Mouse (Mus musculus) gastrocnemius, adult 18-20 months (tissue): ENCODE measurements around the gene S100a7a. TPM values are rescaled to one million over a fixed set of nuclear protein-coding genes. Genes with fewer than 3 reads are reported as not detected.

Experiments
- DNase-seq: peaks from one replicate; pipeline ENCODE4 v3.0.0; 2021; ENCODE audit warnings: low spot score
- total RNA-seq, 2 experiments: library from RNA; stranded (reverse); gene quantifications; 2 replicates each; pipeline ENCODE4 v1.2.3; 2021

The S100a7a gene
- total RNA-seq, 2 experiments from 2014 or later, result not detected

DNA sequence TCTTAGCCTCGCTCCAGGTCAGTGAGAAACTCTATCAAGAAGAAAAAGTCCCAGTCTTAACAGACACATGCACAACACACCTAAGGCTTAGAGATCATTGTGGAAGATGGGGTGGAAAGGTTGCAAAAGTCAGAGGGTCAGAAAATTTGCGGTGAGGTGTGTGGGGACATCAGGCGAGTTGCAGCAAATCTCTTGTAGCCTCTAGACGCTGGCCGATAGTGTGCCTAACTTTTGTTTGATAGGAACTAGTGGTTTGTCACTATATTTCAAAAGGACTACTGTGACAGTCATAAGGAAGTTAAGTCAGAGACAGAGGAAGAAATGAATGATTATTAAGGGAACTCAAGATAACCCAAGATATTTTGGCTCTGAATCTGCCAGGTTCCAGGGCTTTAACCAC, 26.5 kb upstream of the S100a7a start:
- no peak for DNase-seq

DNA sequence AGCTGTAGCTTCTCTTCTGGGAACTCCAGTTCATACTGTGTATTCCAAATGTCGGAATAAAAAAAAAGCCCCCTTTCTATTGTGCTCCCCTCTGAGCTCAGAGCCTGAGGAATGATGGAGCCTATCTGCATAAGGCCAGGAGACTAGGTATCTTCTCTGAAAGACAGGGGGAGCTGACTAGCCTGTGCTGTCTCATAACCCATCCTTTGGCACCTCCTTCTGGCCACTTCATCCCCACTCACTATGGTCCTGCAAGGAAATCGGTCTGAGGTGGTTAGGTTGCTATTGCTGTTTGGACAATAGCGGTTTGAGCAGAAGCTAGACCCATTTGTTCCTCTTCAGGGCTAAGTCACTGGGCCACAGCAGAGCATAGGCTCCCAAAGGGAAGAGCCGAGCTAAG, 26.0 kb upstream of the S100a7a start:
- DNase-seq, result no peak

DNA sequence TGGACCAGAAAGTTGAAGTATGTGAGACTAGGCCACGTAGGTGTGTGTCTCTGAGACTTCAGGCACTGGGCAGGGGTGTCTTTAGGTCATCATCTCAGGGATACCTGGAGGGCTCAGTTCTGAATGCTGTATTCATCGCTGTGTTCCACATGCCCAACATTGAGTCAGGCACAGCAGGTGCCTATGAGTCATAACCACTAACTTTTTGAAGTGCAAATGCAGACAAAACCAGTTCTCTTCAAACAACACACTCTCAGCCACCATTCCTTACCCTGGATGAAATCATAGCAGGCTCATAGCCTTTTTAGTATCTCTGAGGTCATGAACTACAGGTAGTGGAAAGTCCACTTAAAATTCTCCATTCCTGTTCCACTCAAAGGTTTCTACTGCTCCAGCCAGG, 24.5 kb upstream of the S100a7a start:
- no peak for DNase-seq

GRCm38 (mm10) chr3:90631984-90632383, 21.8 kb upstream of the S100a7a start:
- no peak for DNase-seq

DNA sequence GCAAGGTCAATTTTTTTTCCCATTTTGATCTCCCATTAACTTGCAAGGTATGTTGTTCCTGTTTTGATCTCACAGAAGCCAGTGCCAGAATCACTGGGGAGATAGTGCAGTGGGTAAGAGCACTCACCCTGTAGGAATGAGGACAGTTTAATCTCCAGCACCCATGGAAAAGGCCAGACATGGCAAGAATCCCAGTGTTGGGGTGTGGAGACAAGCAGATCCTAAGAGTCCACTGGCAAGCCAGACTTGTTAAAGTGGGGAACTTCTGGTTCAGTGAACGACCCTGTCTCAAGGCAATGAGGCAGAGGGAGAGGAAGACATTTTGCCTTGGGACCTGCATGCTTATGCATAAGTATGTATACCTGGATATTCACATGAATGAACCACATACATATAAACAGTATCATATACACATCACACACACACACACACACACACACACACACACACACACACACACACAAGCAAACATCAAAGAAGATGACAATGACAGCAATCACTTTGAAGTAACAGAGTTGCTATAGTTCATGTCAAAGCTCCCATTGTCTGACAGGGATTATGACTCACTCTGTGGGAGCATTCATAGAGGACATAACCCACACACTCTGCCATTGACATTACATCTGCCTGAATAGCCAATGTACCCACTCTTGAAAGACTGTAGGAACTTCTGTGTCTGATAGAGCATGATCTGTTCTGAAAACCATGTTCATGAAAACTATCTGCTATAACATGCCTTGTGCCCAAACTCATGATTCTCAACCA, 15.1 kb upstream of the S100a7a start:
- DNase-seq, result no peak

DNA sequence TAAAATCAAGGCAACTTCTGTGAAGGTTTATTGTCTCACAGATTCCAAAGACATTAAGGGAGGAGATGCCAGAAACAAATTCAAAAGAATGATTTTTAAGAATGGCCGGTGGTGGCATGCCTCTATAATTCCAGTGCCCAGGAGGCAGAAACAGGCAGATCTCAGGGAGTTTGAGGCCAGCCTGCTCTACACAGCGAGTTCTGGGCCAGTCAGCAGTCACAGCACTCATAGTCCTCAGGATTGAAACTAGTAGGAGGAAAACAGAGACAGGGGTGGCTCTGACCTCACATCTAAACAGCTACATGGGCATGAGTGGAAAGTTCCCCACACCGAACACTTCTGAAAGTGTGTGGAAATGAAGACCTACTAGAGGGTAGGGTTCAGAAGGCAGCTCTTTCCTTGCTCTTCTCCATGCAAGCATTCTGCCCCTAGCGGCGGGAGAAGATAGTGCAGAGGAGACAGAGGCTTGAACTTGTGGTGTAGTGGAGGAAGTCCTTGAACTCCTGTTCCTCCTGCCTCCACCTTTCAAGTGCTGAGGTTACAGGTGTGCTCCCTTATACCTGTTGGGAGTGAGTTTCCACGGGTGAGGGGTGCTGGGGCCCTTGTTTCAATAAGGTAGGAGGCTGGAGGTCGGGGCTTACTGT, 14.2 kb upstream of the S100a7a start:
- peak; percentile 14 for DNase-seq

DNA sequence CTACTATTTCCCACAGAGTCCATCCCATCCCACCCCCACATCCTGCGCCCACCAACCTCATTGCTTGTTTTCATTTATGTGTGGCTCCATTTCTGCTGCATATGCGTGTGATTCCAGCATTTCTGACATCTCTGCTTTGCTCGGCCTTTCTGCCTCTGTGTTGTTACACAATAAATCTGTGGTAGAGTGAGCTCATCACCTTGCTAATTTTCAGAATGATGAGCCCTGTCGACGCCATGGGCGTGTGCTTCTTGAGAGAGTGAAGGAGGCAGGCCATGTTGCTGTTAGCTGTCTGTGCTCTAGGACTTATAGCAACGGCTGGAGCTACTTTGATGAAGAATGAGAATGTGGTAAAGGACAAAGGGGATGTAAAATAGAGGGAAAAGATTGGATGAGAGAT, 12.8 kb upstream of the S100a7a start:
- no peak for DNase-seq

- DNase-seq, result peak; percentile 47
Measured at GRCm38 (mm10) chr3:90644220-90644619, 9.6 kb upstream of the S100a7a start.

DNA sequence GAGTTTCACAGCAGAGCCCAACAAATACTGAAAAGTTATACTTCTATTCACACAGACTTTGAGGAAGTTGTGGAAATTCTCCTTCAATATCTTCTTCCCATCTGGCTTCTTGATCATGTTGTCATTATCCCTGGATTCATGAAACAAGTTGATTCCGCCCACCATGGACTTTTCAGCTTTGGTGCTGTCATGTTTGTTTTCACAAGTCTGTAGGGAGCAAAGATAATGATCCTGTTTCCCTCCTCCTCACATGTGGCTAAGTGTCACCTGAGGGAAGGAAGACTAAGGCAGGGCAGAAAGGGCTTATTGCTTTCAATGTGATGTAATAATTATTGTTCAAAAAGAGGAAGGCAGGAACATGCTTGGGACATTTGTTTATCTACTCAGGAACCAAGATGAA, 6.5 kb upstream of the S100a7a start:
- no peak for DNase-seq

- no peak for DNase-seq
Measured at GRCm38 (mm10) chr3:90648981-90649380, 4.8 kb upstream of the S100a7a start.

- DNase-seq, result no peak
Measured at GRCm38 (mm10) chr3:90649832-90650231, 4.0 kb upstream of the S100a7a start.

GRCm38 (mm10) chr3:90652878-90653508, 824 bp upstream of the S100a7a start:
- DNase-seq, result peak; percentile 74

GRCm38 (mm10) chr3:90657405-90657804, 3.6 kb downstream of the S100a7a start:
- no peak for DNase-seq

- no peak for DNase-seq
Measured at GRCm38 (mm10) chr3:90659364-90660044, 5.7 kb downstream of the S100a7a start.

- peak; percentile 14 for DNase-seq
Measured at GRCm38 (mm10) chr3:90664219-90664618, 10.4 kb downstream of the S100a7a start.

DNA sequence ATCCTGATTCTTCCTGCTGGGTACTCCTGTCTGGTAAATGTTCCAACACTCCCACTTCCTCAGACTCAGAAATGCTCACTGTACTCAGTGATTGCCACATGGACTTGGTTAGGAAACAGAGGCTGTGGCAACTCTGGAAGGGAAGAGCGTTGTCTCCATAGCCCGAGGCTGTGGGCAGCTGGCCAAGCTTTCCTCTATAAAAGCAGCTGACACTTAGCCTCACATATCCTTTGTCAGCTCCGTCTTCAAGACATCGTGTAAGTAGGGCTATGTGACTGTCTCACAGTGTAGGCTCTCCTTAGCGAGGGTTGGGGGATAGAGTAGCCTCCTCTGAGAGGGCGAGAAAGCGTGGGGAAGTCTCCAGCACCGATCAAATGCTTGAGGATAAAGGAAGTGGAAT, 15.0 kb downstream of the S100a7a start, which contains the start of gene S100a8:
Gene S100a8, plus strand, starts transcription at position 133 of the 400 bp plus-strand sequence.
- DNase-seq, result peak; percentile 3

- no peak for DNase-seq
Measured at GRCm38 (mm10) chr3:90678656-90679055, 24.8 kb downstream of the S100a7a start.

DNA sequence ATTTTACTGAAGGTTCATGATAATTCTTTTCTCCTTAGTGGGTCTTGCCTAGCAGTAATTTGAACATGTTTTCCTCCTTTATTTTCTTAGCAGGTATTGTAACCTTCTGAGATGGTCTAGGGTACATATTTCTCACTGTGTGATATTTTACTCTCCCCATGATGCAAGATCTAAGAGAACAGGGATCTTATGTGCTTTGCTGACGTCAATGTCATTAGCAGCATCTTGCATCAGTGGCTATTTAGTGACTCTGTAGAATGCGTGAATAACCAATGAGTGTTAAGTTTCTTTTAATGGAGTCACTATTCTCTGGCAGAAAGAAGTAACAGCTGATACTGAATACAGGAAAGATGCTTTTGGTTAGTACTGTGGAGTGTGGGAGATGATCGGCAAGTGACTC, 30.1 kb downstream of the S100a7a start:
- DNase-seq, result no peak

DNA sequence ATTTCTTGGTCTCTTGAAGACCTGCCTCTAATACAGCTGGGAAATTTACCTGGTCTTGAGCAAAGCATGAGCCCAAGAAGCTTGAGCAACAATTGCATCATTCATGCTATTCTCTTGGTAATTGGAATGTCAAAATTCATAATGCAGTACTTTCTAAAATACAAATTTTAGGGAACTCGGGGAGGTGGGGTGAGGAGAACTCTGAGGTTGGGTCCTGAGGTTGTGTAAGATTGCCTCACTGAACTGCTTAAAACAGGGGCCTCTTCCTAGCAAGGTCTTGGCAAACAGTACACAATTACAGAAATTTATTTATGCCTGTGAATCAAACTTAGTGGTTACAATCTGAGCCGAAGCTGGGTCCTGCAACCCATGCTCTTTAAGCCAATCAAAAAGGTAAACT, 33.0 kb downstream of the S100a7a start:
- no peak for DNase-seq

DNA sequence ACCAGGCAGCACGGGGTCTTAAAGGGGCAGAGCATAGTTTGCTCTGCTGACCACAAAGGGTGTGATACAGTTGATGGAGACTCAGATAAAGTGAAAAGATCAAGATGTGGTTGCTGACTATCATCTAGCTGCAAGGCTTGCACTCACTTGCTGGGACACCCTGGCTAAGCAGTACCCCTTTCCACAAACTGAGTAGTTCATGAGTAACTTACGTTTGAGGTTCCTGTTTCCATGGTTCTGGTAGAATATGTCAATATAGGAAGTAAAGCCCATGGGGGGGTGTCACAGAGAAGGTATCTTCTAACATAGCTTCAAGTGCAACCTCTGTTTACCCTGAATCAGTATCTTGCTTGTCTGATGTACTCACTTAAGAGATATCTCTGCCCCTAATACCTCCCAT, 39.7 kb downstream of the S100a7a start:
- no peak for DNase-seq

GRCm38 (mm10) chr3:90695613-90696012, 41.8 kb downstream of the S100a7a start, which contains the start of gene S100a9:
S100a9 (minus strand) TSS chr3:90695721.
- DNase-seq, result no peak

DNA sequence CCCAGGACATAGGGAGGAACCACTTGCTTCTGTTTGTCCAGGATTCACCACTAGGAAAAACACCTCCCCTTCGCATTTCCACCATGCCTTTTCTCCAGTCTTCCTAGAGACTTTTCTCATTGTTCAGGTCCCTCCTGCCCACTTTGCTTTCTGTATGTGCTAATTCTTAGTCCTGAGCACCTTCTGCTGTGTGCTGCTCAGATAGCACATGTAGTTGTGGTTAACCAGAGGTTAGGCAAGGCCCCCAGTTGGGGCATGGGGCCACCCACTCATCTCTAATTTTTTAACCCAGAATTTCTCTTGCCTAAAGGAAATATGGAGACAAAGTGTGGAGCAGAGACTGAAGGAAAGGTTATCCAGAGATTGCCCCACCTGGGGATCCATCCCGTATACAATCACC, 48.4 kb downstream of the S100a7a start:
- DNase-seq, result no peak
